ENCODE assay signal across 8 mouse cellular contexts in genomic region chr10:128090651-128091563, GRCm38 (mm10). TPM values are rescaled to one million over a fixed set of nuclear protein-coding genes. Genes with fewer than 3 reads are reported as not detected.
DNase-seq lines count a peak whose midpoint lies in the region; ATAC-seq and TF ChIP-seq lines count a peak whose summit lies in the region.

No protein-coding gene starts in this region.

- peak; percentile 83 for DNase-seq in MEL-GATA-1-ER (ENCODE audit: extremely low read depth, low read depth)
- DNase-seq in cerebellum, adult 8-10 months: peak; percentile 90
- peak; percentile 91 for DNase-seq in forebrain, postnatal 0 days
- DNase-seq in heart, postnatal 4 days: peak; percentile 96
- peak; percentile 84 for DNase-seq in layer of hippocampus, adult 8-10 months (ENCODE audit: low spot score in 2 of 2)
- peak; percentile 77 to 88 for DNase-seq in thymus, adult 18-20 months

- peaks cover 47% of the 10 kb centered on the region for H3K36me3 ChIP-seq in forebrain, postnatal 0 days (ENCODE audit: insufficient read depth)
- H3K36me3 ChIP-seq in lung, embryonic 15.5 days: peaks cover 50% of the 10 kb centered on the region

- H3K4me1 ChIP-seq in forebrain, postnatal 0 days (ENCODE audit: insufficient read depth): peaks cover 10% of the 10 kb centered on the region
- peaks cover 47% of the 10 kb centered on the region for H3K4me1 ChIP-seq in lung, embryonic 15.5 days
- H3K4me1 ChIP-seq in olfactory bulb, adult 2 months (ENCODE audit: control insufficient read depth, insufficient read depth, low read length): peaks cover 26% of the 10 kb centered on the region

- 9% methylated on average over 14 of the region's 14 CpGs for WGBS in forebrain, postnatal 0 days
- 6% methylated on average over 14 of the region's 14 CpGs for WGBS in lung, embryonic 15.5 days
- WGBS in olfactory bulb, adult 2 months: 5% methylated on average over 14 of the region's 14 CpGs

- no peak for TF ChIP-seq POLR2A in olfactory bulb, adult 2 months (IDR thresholded peaks at IDR 0.05; ENCODE audit: insufficient read depth, low read depth, low read length)

- peak; percentile 83 for TF ChIP-seq CTCF in forebrain, postnatal 0 days (IDR thresholded peaks at IDR 0.05; ENCODE audit: low read depth)
- TF ChIP-seq CTCF in olfactory bulb, adult 2 months (IDR thresholded peaks at IDR 0.05; ENCODE audit: insufficient read depth, low read depth, low read length): peak; percentile 57

- H3K4me3 ChIP-seq in forebrain, postnatal 0 days (ENCODE audit: low read depth, low read length): 0 out of 2 replicates have a peak overlapping the region, but pooled peaks have one; percentile 88
- H3K4me3 ChIP-seq in lung, embryonic 15.5 days: peak overlapping the region; percentile 88
- peak overlapping the region; percentile 98; the same call in 1 of the 2 replicates for H3K4me3 ChIP-seq in olfactory bulb, adult 2 months (ENCODE audit: insufficient read depth, low read depth, low read length)

- peak; percentile 63 for ATAC-seq in forebrain, postnatal 0 days
- peak; percentile 75; the same call in 1 of the 2 replicates for ATAC-seq in lung, embryonic 15.5 days (ENCODE audit: borderline replicate concordance, extremely low read depth, low FRiP score, low TSS enrichment)

- H3K27me3 ChIP-seq in forebrain, postnatal 0 days (ENCODE audit: insufficient read depth, low read length): no peaks in the 10 kb centered on the region
- H3K27me3 ChIP-seq in lung, embryonic 15.5 days: no peaks in the 10 kb centered on the region

- no peak overlapping the region for H3K27ac ChIP-seq in forebrain, postnatal 0 days (ENCODE audit: low read depth, low read length)
- peak overlapping the region; percentile 97 for H3K27ac ChIP-seq in lung, embryonic 15.5 days
- H3K27ac ChIP-seq in olfactory bulb, adult 2 months (ENCODE audit: insufficient read depth, low read depth, low read length): no peak overlapping the region

- no peak overlapping the region; the same call in 1 of the 2 replicates for H3K9ac ChIP-seq in forebrain, postnatal 0 days
- H3K9ac ChIP-seq in lung, embryonic 15.5 days: 0 out of 2 replicates have a peak overlapping the region, but pooled peaks have one; percentile 25

- peak overlapping the region; percentile 94 for H3K4me2 ChIP-seq in forebrain, postnatal 0 days (ENCODE audit: low read depth)
- H3K4me2 ChIP-seq in lung, embryonic 15.5 days: peak overlapping the region; percentile 87

- H3K9me3 ChIP-seq in forebrain, postnatal 0 days (ENCODE audit: low read length): no peaks in the 10 kb centered on the region
- H3K9me3 ChIP-seq in lung, embryonic 15.5 days: no peaks in the 10 kb centered on the region

RNA-seq across cellular contexts. Expression of gene Baz2a, which starts 0.5 kb away (rescaled TPM):
- total RNA-seq in forebrain, postnatal 0 days (2014; rRNA removed): 9.3 and 10.0 TPM in 2 replicates
- polyA plus RNA-seq in forebrain, postnatal 0 days (2015; fragmentation: Nextera tagmentation; extraction: Ambion mirVana): 3.8 and 7.0 TPM in 2 replicates
- 10 to 100 TPM; 28.0 to 30.0 TPM for total RNA-seq in heart, postnatal 4 days (2021)
- total RNA-seq in layer of hippocampus, adult 8-10 months (2022): 10 to 100 TPM; 38.8 to 50.0 (median 46.3) TPM
- polyA plus RNA-seq in lung, embryonic 15.5 days (2015; fragmentation: Nextera tagmentation; extraction: Ambion mirVana): 10.6 and 11.0 TPM in 2 replicates
- 53.8 and 199 TPM in 2 replicates for polyA plus RNA-seq in olfactory bulb, adult 2 months (2012; ENCODE audit: insufficient read depth, insufficient read length, low replicate concordance, missing spikeins)

RNA-seq across cellular contexts. Expression of gene Atp5b, which starts 7.8 kb away (rescaled TPM):
- 2,470 and 2,914 TPM in 2 replicates for total RNA-seq in forebrain, postnatal 0 days (2014; rRNA removed)
- 2,164 and 2,181 TPM in 2 replicates for polyA plus RNA-seq in forebrain, postnatal 0 days (2015; fragmentation: Nextera tagmentation; extraction: Ambion mirVana)
- 1,000 to 10,000 TPM; 6,416 to 6,613 TPM for total RNA-seq in heart, postnatal 4 days (2021)
- total RNA-seq in layer of hippocampus, adult 8-10 months (2022): 1,000 to 10,000 TPM; 1,554 to 1,727 (median 1,622) TPM
- polyA plus RNA-seq in lung, embryonic 15.5 days (2015; fragmentation: Nextera tagmentation; extraction: Ambion mirVana): 2,263 and 2,267 TPM in 2 replicates
- polyA plus RNA-seq in olfactory bulb, adult 2 months (2012; ENCODE audit: insufficient read depth, insufficient read length, low replicate concordance, missing spikeins): 323 and 1,263 TPM in 2 replicates

RNA-seq across cellular contexts. Expression of gene Ptges3, which starts 32.2 kb away (rescaled TPM):
- 146 and 157 TPM in 2 replicates for total RNA-seq in forebrain, postnatal 0 days (2014; rRNA removed)
- 439 and 454 TPM in 2 replicates for polyA plus RNA-seq in forebrain, postnatal 0 days (2015; fragmentation: Nextera tagmentation; extraction: Ambion mirVana)
- total RNA-seq in heart, postnatal 4 days (2021): 100 to 1,000 TPM; 125 to 132 TPM
- total RNA-seq in layer of hippocampus, adult 8-10 months (2022): 100 to 1,000 TPM; 128 to 136 (median 133) TPM
- 550 and 564 TPM in 2 replicates for polyA plus RNA-seq in lung, embryonic 15.5 days (2015; fragmentation: Nextera tagmentation; extraction: Ambion mirVana)
- polyA plus RNA-seq in olfactory bulb, adult 2 months (2012; ENCODE audit: insufficient read depth, insufficient read length, low replicate concordance, missing spikeins): not detected in 2 replicates

RNA-seq across cellular contexts. Expression of gene Naca, which starts 55.5 kb away (rescaled TPM):
- 630 and 780 TPM in 2 replicates for total RNA-seq in forebrain, postnatal 0 days (2014; rRNA removed)
- polyA plus RNA-seq in forebrain, postnatal 0 days (2015; fragmentation: Nextera tagmentation; extraction: Ambion mirVana): 527 and 662 TPM in 2 replicates
- total RNA-seq in heart, postnatal 4 days (2021): 100 to 1,000 TPM; 738 to 766 TPM
- 100 to 1,000 TPM; 310 to 353 (median 340) TPM for total RNA-seq in layer of hippocampus, adult 8-10 months (2022)
- 728 and 741 TPM in 2 replicates for polyA plus RNA-seq in lung, embryonic 15.5 days (2015; fragmentation: Nextera tagmentation; extraction: Ambion mirVana)
- not detected in 2 replicates for polyA plus RNA-seq in olfactory bulb, adult 2 months (2012; ENCODE audit: insufficient read depth, insufficient read length, low replicate concordance, missing spikeins)
